Mouse (Mus musculus): ENCODE measurements around the gene Rad50.

DNA sequence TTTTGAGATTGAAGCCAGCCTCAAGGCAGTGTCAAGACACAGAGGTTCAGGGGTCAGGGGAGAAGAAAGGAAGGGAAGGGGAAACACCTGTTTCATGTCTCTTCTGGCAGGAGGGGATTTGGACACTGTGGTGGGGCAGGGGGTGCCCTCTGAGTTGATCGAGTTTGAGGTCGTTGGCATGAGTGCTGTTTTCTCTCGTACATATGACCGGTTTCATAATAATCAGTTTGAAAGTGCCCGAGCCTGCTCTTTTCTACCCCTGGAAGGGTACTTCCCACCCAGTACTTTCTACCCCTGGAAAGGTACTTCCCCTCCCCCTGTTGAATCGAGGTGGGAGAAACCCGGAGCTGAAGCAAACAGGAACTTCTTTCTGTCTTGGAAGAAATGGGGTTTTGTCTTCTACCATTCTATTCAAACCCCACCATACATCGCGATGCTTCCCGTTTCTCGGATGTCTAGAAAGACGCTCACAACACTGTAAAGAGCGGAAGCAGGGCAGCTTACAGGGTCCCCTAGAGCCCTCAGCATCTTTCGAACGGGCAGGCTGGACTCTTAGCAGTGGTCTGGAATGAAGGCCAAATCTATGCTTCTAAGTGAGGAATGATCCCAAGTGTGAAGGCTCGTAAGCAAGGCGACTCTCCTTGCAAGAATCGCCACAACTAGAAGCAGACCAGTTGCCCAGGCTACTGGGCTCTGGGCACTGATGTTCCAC is 28.0 kb upstream of the Rad50 start:
- TF ChIP-seq CTCF (IDR thresholded peaks at IDR 0.05; ENCODE audit: low read depth, low read length) (no peak), POLR2A (IDR thresholded peaks at IDR 0.05; ENCODE audit: borderline replicate concordance, low read depth, low read length) (no peak)

Data from bone marrow macrophage, adult 2 months (primary cell).